Mouse (Mus musculus): Measurements from ENCODE around the gene Cers3.

GRCm38 (mm10) chr7:66711166-66711565, 32.1 kb upstream of the Cers3 start:
- TF ChIP-seq POLR2A (IDR thresholded peaks at IDR 0.05; ENCODE audit: low read depth, low read length) (no peak), CTCF (IDR thresholded peaks at IDR 0.05; ENCODE audit: borderline replicate concordance, insufficient read depth, low read length) (no peak)
